Mouse (Mus musculus) CH12.LX (cell line): ENCODE results near the gene Rhobtb1.

Experiments used
- BHLHE40 ChIP-seq: IDR thresholded peaks from 2 replicates; pipeline ENCODE4 v1.6.1; 2011; ENCODE audit warnings: mild to moderate bottlenecking, low read depth, low read length, improper control_type of control experiment
- CHD2 ChIP-seq: IDR thresholded peaks from 2 replicates; pipeline ENCODE4 v1.6.1; 2011; ENCODE audit warnings: low read length, improper control_type of control experiment
- CTCF ChIP-seq, 2 experiments: IDR thresholded peaks in 1 of 2; conservative IDR thresholded peaks in 1 of 2; 2 replicates each; pipeline ENCODE4 v1.5.1; 2011 to 2012; ENCODE audit warnings: low read depth in 2 of 2, low read length in 2 of 2, improper control_type of control experiment in 1 of 2, inconsistent platforms in 1 of 2, mild to moderate bottlenecking in 1 of 2, moderate library complexity in 1 of 2
- E2F4 ChIP-seq: IDR thresholded peaks from 2 replicates; pipeline ENCODE4 v1.6.1; 2011; ENCODE audit warnings: low read depth, low read length, improper control_type of control experiment; ENCODE audit not compliant: insufficient replicate concordance
- EP300 ChIP-seq: IDR thresholded peaks from 2 replicates; pipeline ENCODE4 v1.6.1; 2011; ENCODE audit warnings: low read length, improper control_type of control experiment
- MAX ChIP-seq: IDR thresholded peaks from 2 replicates; pipeline ENCODE4 v1.6.1; 2011; ENCODE audit warnings: low read length, improper control_type of control experiment
- POLR2A ChIP-seq: IDR thresholded peaks from 2 replicates; pipeline ENCODE4 v1.6.1; 2011; ENCODE audit warnings: low read depth, mild to moderate bottlenecking, improper control_type of control experiment, low read length
- RCOR1 ChIP-seq: conservative IDR thresholded peaks from 2 replicates; pipeline ENCODE4 v1.6.1; 2012; ENCODE audit warnings: low read depth, mild to moderate bottlenecking, inconsistent platforms, low read length, improper control_type of control experiment
- TBP ChIP-seq: conservative IDR thresholded peaks from 2 replicates; pipeline ENCODE4 v1.6.1; 2011; ENCODE audit warnings: low read depth, low read length, improper control_type of control experiment
- TCF12 ChIP-seq: IDR thresholded peaks from 2 replicates; pipeline ENCODE4 v1.6.1; 2014; ENCODE audit warnings: low read depth, mild to moderate bottlenecking, inconsistent platforms, low read length, improper control_type of control experiment
- ZC3H11A ChIP-seq: IDR thresholded peaks from 2 replicates; pipeline ENCODE4 v1.6.1; 2012; ENCODE audit warnings: low read depth, mild to moderate bottlenecking, inconsistent platforms, low read length, improper control_type of control experiment
- ZKSCAN1 ChIP-seq: IDR thresholded peaks from 2 replicates; pipeline ENCODE4 v1.6.1; 2012; ENCODE audit warnings: low read depth, inconsistent platforms, low read length, improper control_type of control experiment, borderline replicate concordance

GRCm38 (mm10) chr10:69179341-69179740, 28.1 kb downstream of the Rhobtb1 start:
- TF ChIP-seq POLR2A (no peak), ZC3H11A (no peak), CHD2 (no peak), E2F4 (no peak), TCF12 (no peak), RCOR1 (no peak), CTCF (conservative IDR thresholded peaks at IDR 0.05 in 1 of 2, IDR thresholded peaks at IDR 0.05 in 1 of 2; ENCODE audit: low read depth in 2 of 2, low read length in 2 of 2) (no peak), ZKSCAN1 (no peak), EP300 (no peak), BHLHE40 (no peak), MAX (no peak), TBP (no peak)
